Mouse (Mus musculus) limb, embryonic 10.5 days (tissue): Measurements from ENCODE around the gene Fam71e2. TPM values are rescaled to one million over a fixed set of nuclear protein-coding genes. Genes with fewer than 3 reads are reported as not detected.

ENCODE experiments used
- DNase-seq: peaks from one replicate; pipeline ENCODE4 v3.0.0-alpha.2; 2017; ENCODE audit warnings: low spot score
- H3K27ac ChIP-seq: fragments of 300-500 bp; sonication (generic); 2 replicates; pipeline ENCODE4 v1.5.1; 2016; ENCODE audit warnings: mild to moderate bottlenecking
- H3K27me3 ChIP-seq: fragments of 300-500 bp; sonication (generic); 2 replicates; pipeline ENCODE4 v1.6.1; 2016; ENCODE audit warnings: low read depth, mild to moderate bottlenecking; ENCODE audit not compliant: poor library complexity, severe bottlenecking
- H3K36me3 ChIP-seq: fragments of 300-500 bp; sonication (generic); 2 replicates; pipeline ENCODE4 v1.6.1; 2016; ENCODE audit warnings: mild to moderate bottlenecking, moderate library complexity
- H3K4me1 ChIP-seq: fragments of 300-500 bp; sonication (generic); 2 replicates; pipeline ENCODE4 v1.6.1; 2016
- H3K4me3 ChIP-seq: fragments of 300-500 bp; sonication (generic); 2 replicates; pipeline ENCODE4 v1.5.1; 2016; ENCODE audit warnings: mild to moderate bottlenecking, moderate library complexity
- H3K9me3 ChIP-seq: fragments of 300-500 bp; sonication (generic); replicated peaks from 2 replicates; pipeline ENCODE4 v1.6.1; 2016; ENCODE audit warnings: mild to moderate bottlenecking
- WGBS: fragments of 180-500 bp; shearing (Covaris S2); methylation state at CpG from one replicate; pipeline ENCODE4 v1.1.7; 2016; 5-methylcytosine and 5-hydroxymethylcytosine counted together
- polyA plus RNA-seq: library from polyadenylated mRNA; unstranded; fragments of >200 nt; fragmentation: Nextera tagmentation; extraction: Ambion mirVana; gene quantifications from 2 replicates; pipeline ENCODE4 v1.2.1, GENCODE M21; 2016

The Fam71e2 gene
- polyA plus RNA-seq, 1 experiment from 2014 or later, result not detected

- H3K4me1 ChIP-seq, result peaks cover 23% of the 10 kb centered on the region
Observed at GRCm38 (mm10) chr7:4792278-4793212, 21.4 kb upstream of the Fam71e2 start, which contains the start of gene Rpl28. Gene Rpl28, plus strand, starts transcription at chr7:4792874.

GRCm38 (mm10) chr7:4789436-4789935 is 18.4 kb upstream of the Fam71e2 start, which contains the start of gene Tmem238:
Gene Tmem238, minus strand, starts transcription at chr7:4789656.
- WGBS, result 9% methylated on average over 40 of the region's 40 CpGs
- Histone ChIP-seq H3K36me3 (peaks cover 11% of the 10 kb centered on the region), H3K27me3 (peaks cover 32% of the 10 kb centered on the region), H3K4me3 (peak within 1 kb of the TSS; percentile 71), H3K27ac (peak within 1 kb of the TSS; percentile 89), H3K9me3 (no peaks in the 10 kb centered on the region), H3K4me1 (peaks cover 22% of the 10 kb centered on the region)
- DNase-seq, result no peak

More at GRCm38 (mm10) chr7:4792278-4793212, 21.4 kb upstream of the Fam71e2 start, which contains the start of gene Rpl28:
- peaks cover 32% of the 10 kb centered on the region for H3K27me3 ChIP-seq
- peak; percentile 95 for DNase-seq
- peaks cover 42% of the 10 kb centered on the region for H3K36me3 ChIP-seq
- no peaks in the 10 kb centered on the region for H3K9me3 ChIP-seq
- H3K27ac ChIP-seq, result peak within 1 kb of the TSS; percentile 96
- WGBS, result 2% methylated on average over 54 of the region's 54 CpGs
- H3K4me3 ChIP-seq, result peak within 1 kb of the TSS; percentile 92

GRCm38 (mm10) chr7:4788499-4789435 is 17.7 kb upstream of the Fam71e2 start:
- DNase-seq, result peak; percentile 82
- Histone ChIP-seq H3K4me3 (peak overlapping the region; percentile 71), H3K9me3 (no peaks in the 10 kb centered on the region), H3K27ac (peak overlapping the region; percentile 89), H3K36me3 (peaks cover 4% of the 10 kb centered on the region), H3K27me3 (peaks cover 32% of the 10 kb centered on the region), H3K4me1 (peaks cover 15% of the 10 kb centered on the region)
- 3% methylated on average over 64 of the region's 64 CpGs for WGBS

GRCm38 (mm10) chr7:4783667-4784268 is 12.7 kb upstream of the Fam71e2 start:
- DNase-seq, result no peak
- Histone ChIP-seq H3K4me1 (peaks cover 20% of the 10 kb centered on the region), H3K27ac (no peak overlapping the region), H3K4me3 (no peak overlapping the region), H3K9me3 (no peaks in the 10 kb centered on the region), H3K27me3 (peaks cover 45% of the 10 kb centered on the region), H3K36me3 (no peaks in the 10 kb centered on the region)
- 83% methylated on average over 14 of the region's 14 CpGs for WGBS

- DNase-seq, result no peak
- Histone ChIP-seq H3K9me3 (no peaks in the 10 kb centered on the region), H3K27me3 (peaks cover 45% of the 10 kb centered on the region), H3K36me3 (no peaks in the 10 kb centered on the region), H3K4me1 (peaks cover 21% of the 10 kb centered on the region), H3K27ac (peak within 1 kb of the TSS; percentile 53), H3K4me3 (peak within 1 kb of the TSS; percentile 21; the same call in 1 of the 2 replicates)
- WGBS, result 66% methylated on average over 2 of the region's 2 CpGs
Observed at GRCm38 (mm10) chr7:4782759-4783158, 11.7 kb upstream of the Fam71e2 start, which contains the start of the genes Il11 and Tmem190. Gene Il11, minus strand, starts transcription at chr7:4782859. Gene Tmem190, plus strand, starts transcription at chr7:4782937.

- Histone ChIP-seq H3K27ac (no peak overlapping the region), H3K27me3 (peaks cover 49% of the 10 kb centered on the region), H3K4me1 (peaks cover 28% of the 10 kb centered on the region), H3K36me3 (no peaks in the 10 kb centered on the region), H3K4me3 (no peak overlapping the region), H3K9me3 (no peaks in the 10 kb centered on the region)
- DNase-seq, result no peak
- WGBS, result 44% methylated on average over 3 of the region's 3 CpGs
Observed at GRCm38 (mm10) chr7:4782130-4782529, 11.0 kb upstream of the Fam71e2 start.

- H3K36me3 ChIP-seq, result no peaks in the 10 kb centered on the region
- peaks cover 34% of the 10 kb centered on the region for H3K4me1 ChIP-seq
- no peak for DNase-seq
- H3K27ac ChIP-seq, result peak overlapping the region; percentile 14; the same call in 1 of the 2 replicates
- H3K4me3 ChIP-seq, result no peak overlapping the region
- H3K9me3 ChIP-seq, result no peaks in the 10 kb centered on the region
- 38% methylated on average over 5 of the region's 5 CpGs for WGBS
- H3K27me3 ChIP-seq, result peaks cover 71% of the 10 kb centered on the region
Observed at GRCm38 (mm10) chr7:4779921-4780320, 8.8 kb upstream of the Fam71e2 start.

- no peaks in the 10 kb centered on the region for H3K9me3 ChIP-seq
- peaks cover 75% of the 10 kb centered on the region for H3K27me3 ChIP-seq
- peak overlapping the region; percentile 43 for H3K4me3 ChIP-seq
- WGBS, result 3% methylated on average over 20 of the region's 20 CpGs
- peaks cover 34% of the 10 kb centered on the region for H3K4me1 ChIP-seq
- 0 out of 2 replicates have a peak overlapping the region, but pooled peaks have one; percentile 25 for H3K27ac ChIP-seq
- H3K36me3 ChIP-seq, result no peaks in the 10 kb centered on the region
- DNase-seq, result no peak
Observed at GRCm38 (mm10) chr7:4777851-4778637, 6.9 kb upstream of the Fam71e2 start.

- Histone ChIP-seq H3K4me1 (peaks cover 34% of the 10 kb centered on the region), H3K27me3 (peaks cover 71% of the 10 kb centered on the region), H3K4me3 (peak overlapping the region; percentile 43), H3K36me3 (no peaks in the 10 kb centered on the region), H3K27ac (peak overlapping the region; percentile 25; the same call in 1 of the 2 replicates), H3K9me3 (no peaks in the 10 kb centered on the region)
- DNase-seq, result peak; percentile 89
- WGBS, result 1% methylated on average over 54 of the region's 56 CpGs
Observed at GRCm38 (mm10) chr7:4776861-4777830, 6.0 kb upstream of the Fam71e2 start.

- no peak for DNase-seq
- Histone ChIP-seq H3K4me3 (no peak overlapping the region), H3K4me1 (peaks cover 27% of the 10 kb centered on the region), H3K27ac (no peak overlapping the region), H3K36me3 (no peaks in the 10 kb centered on the region), H3K27me3 (peaks cover 69% of the 10 kb centered on the region), H3K9me3 (no peaks in the 10 kb centered on the region)
- 48% methylated on average over 10 of the region's 10 CpGs for WGBS
Observed at GRCm38 (mm10) chr7:4776131-4776530, 5.0 kb upstream of the Fam71e2 start.
